Mouse (Mus musculus): ENCODE results near the gene Kif3a.

Gene Kif3a

GRCm38 (mm10) chr11:53616748-53617558 lies 49.8 kb downstream of the Kif3a start:
- no peak for DNase-seq (ENCODE audit: low read depth, low spot score)

GRCm38 (mm10) chr11:53617562-53618109 lies 50.5 kb downstream of the Kif3a start:
- no peak for DNase-seq (ENCODE audit: low read depth, low spot score)

- no peak for DNase-seq (ENCODE audit: low read depth, low spot score)
Observed at GRCm38 (mm10) chr11:53618619-53619198, 51.5 kb downstream of the Kif3a start, which contains the start of gene Il4. TSS of gene Il4 (minus strand) at chr11:53618669.

GRCm38 (mm10) chr11:53619428-53619827 lies 52.2 kb downstream of the Kif3a start:
- no peak for DNase-seq (ENCODE audit: low read depth, low spot score)

- DNase-seq (ENCODE audit: low read depth, low spot score) = no peak
Observed at GRCm38 (mm10) chr11:53620094-53620493, 52.9 kb downstream of the Kif3a start.

- no peak for DNase-seq (ENCODE audit: low read depth, low spot score)
Observed at GRCm38 (mm10) chr11:53621582-53622439, 54.6 kb downstream of the Kif3a start.

- no peak for DNase-seq (ENCODE audit: low read depth, low spot score)
Observed at GRCm38 (mm10) chr11:53622440-53622806, 55.2 kb downstream of the Kif3a start.

- no peak for DNase-seq (ENCODE audit: low read depth, low spot score)
Observed at GRCm38 (mm10) chr11:53623573-53623972, 56.4 kb downstream of the Kif3a start.

GRCm38 (mm10) chr11:53624124-53624523 lies 56.9 kb downstream of the Kif3a start:
- no peak for DNase-seq (ENCODE audit: low read depth, low spot score)

- DNase-seq (ENCODE audit: low read depth, low spot score) = no peak
Observed at GRCm38 (mm10) chr11:53626802-53627373, 59.7 kb downstream of the Kif3a start.

- peak; percentile 92 for DNase-seq (ENCODE audit: low read depth, low spot score)
Observed at GRCm38 (mm10) chr11:53627859-53628258, 60.7 kb downstream of the Kif3a start.

- peak; percentile 24 for DNase-seq (ENCODE audit: low read depth, low spot score)
Observed at GRCm38 (mm10) chr11:53632122-53632733, 65.0 kb downstream of the Kif3a start.

GRCm38 (mm10) chr11:53633644-53634043 lies 66.5 kb downstream of the Kif3a start:
- DNase-seq (ENCODE audit: low read depth, low spot score) = no peak

GRCm38 (mm10) chr11:53634556-53634955 lies 67.4 kb downstream of the Kif3a start, which contains the start of gene Il13:
TSS of gene Il13 (minus strand) at chr11:53634702.
- no peak for DNase-seq (ENCODE audit: low read depth, low spot score)

GRCm38 (mm10) chr11:53635590-53636182 lies 68.5 kb downstream of the Kif3a start:
- DNase-seq (ENCODE audit: low read depth, low spot score) = no peak

- peak; percentile 25 for DNase-seq (ENCODE audit: low read depth, low spot score)
Observed at GRCm38 (mm10) chr11:53636183-53636646, 69.0 kb downstream of the Kif3a start.

- no peak for DNase-seq (ENCODE audit: low read depth, low spot score)
Observed at GRCm38 (mm10) chr11:53637046-53637802, 70.0 kb downstream of the Kif3a start.

GRCm38 (mm10) chr11:53637803-53638260 lies 70.7 kb downstream of the Kif3a start:
- no peak for DNase-seq (ENCODE audit: low read depth, low spot score)

- DNase-seq (ENCODE audit: low read depth, low spot score) = no peak
Observed at GRCm38 (mm10) chr11:53642744-53643279, 75.6 kb downstream of the Kif3a start.

Measured in brain, adult 2 months (tissue).